8 mouse cellular contexts compared by ENCODE assay signal in genomic region chr2:123312277-123312617, GRCm38 (mm10).
DNase-seq lines count a peak whose midpoint lies in the region; ATAC-seq and TF ChIP-seq lines count a peak whose summit lies in the region.

No protein-coding gene starts in this region.

- intact Hi-C loops in left cerebral cortex, postnatal 14 days (cut with DNase I), result loop anchor here (5.0 to 10.0 kb wide), 2 partner anchors 503 to 1615 kb away; no protein-coding TSS in a partner anchor

- TF ChIP-seq CTCF in spleen, adult 2 months (IDR thresholded peaks at IDR 0.05; ENCODE audit: extremely low read depth, insufficient read depth, insufficient read length, insufficient replicate concordance), result peak; percentile 8; the same call in 1 of the 2 replicates

- no peak overlapping the region for H3K4me2 ChIP-seq in midbrain, embryonic 13.5 days (replicated peaks)
- H3K4me2 ChIP-seq in stomach, embryonic 14.5 days (replicated peaks; ENCODE audit: low read depth, low read length), result no peak overlapping the region

- no peak for DNase-seq in spleen, adult 2 months (ENCODE audit: low read depth in 1 of 2, low spot score in 2 of 2)
- DNase-seq in spleen, postnatal 36 days (ENCODE audit: low spot score in 2 of 2), result no peak
- DNase-seq in embryo, embryonic 10.5 days (ENCODE audit: low spot score), result peak; percentile 89
- DNase-seq in gastrocnemius, postnatal 4 days (ENCODE audit: low spot score in 2 of 2), result peak; percentile 43 to 61
- DNase-seq in kidney, adult 18-20 months, result peak; percentile 57
- DNase-seq in left cerebral cortex, postnatal 14 days (ENCODE audit: low spot score in 2 of 2), result peak; percentile 82 to 90

- no peaks in the 10 kb centered on the region for H3K27me3 ChIP-seq in spleen, adult 2 months (ENCODE audit: control insufficient read depth, insufficient read depth, low read length)
- no peaks in the 10 kb centered on the region for H3K27me3 ChIP-seq in midbrain, embryonic 13.5 days
- H3K27me3 ChIP-seq in stomach, embryonic 14.5 days (ENCODE audit: control insufficient read depth, insufficient read depth, low read length), result no peaks in the 10 kb centered on the region

- no peak for TF ChIP-seq POLR2A in spleen, adult 2 months (IDR thresholded peaks at IDR 0.05; ENCODE audit: low read depth, low read length)

- no peak overlapping the region for H3K9ac ChIP-seq in midbrain, embryonic 13.5 days (replicated peaks)
- no peak overlapping the region for H3K9ac ChIP-seq in stomach, embryonic 14.5 days (replicated peaks; ENCODE audit: low read depth, low read length)

- no peak overlapping the region for H3K4me3 ChIP-seq in spleen, adult 2 months (ENCODE audit: extremely low read depth, insufficient read depth, insufficient read length)
- H3K4me3 ChIP-seq in midbrain, embryonic 13.5 days (replicated peaks), result no peak overlapping the region
- H3K4me3 ChIP-seq in stomach, embryonic 14.5 days (ENCODE audit: low read depth, low read length), result no peak overlapping the region

- H3K36me3 ChIP-seq in spleen, adult 2 months (ENCODE audit: control insufficient read depth, insufficient read depth, low read length), result no peaks in the 10 kb centered on the region
- H3K36me3 ChIP-seq in midbrain, embryonic 13.5 days, result no peaks in the 10 kb centered on the region
- no peaks in the 10 kb centered on the region for H3K36me3 ChIP-seq in stomach, embryonic 14.5 days (ENCODE audit: control insufficient read depth, insufficient read depth, low read length)

- H3K9me3 ChIP-seq in midbrain, embryonic 13.5 days, result no peaks in the 10 kb centered on the region
- H3K9me3 ChIP-seq in stomach, embryonic 14.5 days (ENCODE audit: control insufficient read depth, low read depth, low read length), result no peaks in the 10 kb centered on the region

- peak; percentile 91 for ATAC-seq in midbrain, embryonic 13.5 days
- peak; percentile 69; the same call in 1 of the 2 replicates for ATAC-seq in stomach, embryonic 14.5 days (ENCODE audit: insufficient number of reproducible peaks, insufficient read depth, low FRiP score, low read depth)

- 23% methylated on average over 8 of the region's 8 CpGs for WGBS in spleen, adult 2 months
- WGBS in midbrain, embryonic 13.5 days, result 23% methylated on average over 8 of the region's 8 CpGs
- 12% methylated on average over 8 of the region's 8 CpGs for WGBS in stomach, embryonic 14.5 days

- H3K4me1 ChIP-seq in spleen, adult 2 months (ENCODE audit: control insufficient read depth, insufficient read depth, insufficient read length), result no peaks in the 10 kb centered on the region
- H3K4me1 ChIP-seq in midbrain, embryonic 13.5 days (replicated peaks), result no peaks in the 10 kb centered on the region
- no peaks in the 10 kb centered on the region for H3K4me1 ChIP-seq in stomach, embryonic 14.5 days (ENCODE audit: control insufficient read depth, insufficient read depth, low read length)

- no peak overlapping the region for H3K27ac ChIP-seq in spleen, adult 2 months (ENCODE audit: insufficient read depth, low read length)
- no peak overlapping the region for H3K27ac ChIP-seq in midbrain, embryonic 13.5 days
- no peak overlapping the region for H3K27ac ChIP-seq in stomach, embryonic 14.5 days (ENCODE audit: low read length)

Comparison
In these comparisons a context has a peak if more than half of its experiments do, and no peak if none do; other contexts are left out.
1. DNase-seq: peak in embryo, embryonic 10.5 days (single experiment), gastrocnemius, postnatal 4 days (2 of 2), kidney, adult 18-20 months (single experiment) and left cerebral cortex, postnatal 14 days (2 of 2); none in spleen, adult 2 months (0 of 2) and spleen, postnatal 36 days (0 of 2).